Mouse (Mus musculus) CH12.LX (cell line): Measurements from ENCODE around the gene Gm20518. TPM values are rescaled to one million over a fixed set of nuclear protein-coding genes. Genes with fewer than 3 reads are reported as not detected.

ENCODE experiments used
- DNase-seq: peaks from one replicate; pipeline ENCODE4 v3.0.0-alpha.2; 2013; ENCODE audit errors: extremely low read depth
- H3K27ac ChIP-seq: 2 replicates; pipeline ENCODE4 v1.5.1; 2012; ENCODE audit warnings: low read depth, mild to moderate bottlenecking, control low read depth, moderate library complexity; ENCODE audit not compliant: insufficient read depth
- H3K27me3 ChIP-seq: replicated peaks from 2 replicates; pipeline ENCODE3; 2012; ENCODE audit warnings: inconsistent platforms
- H3K36me3 ChIP-seq, 2 experiments: replicated peaks in 1 of 2; 2 replicates each; pipeline versions ENCODE3 to v1.6.1; 2012; ENCODE audit warnings: inconsistent platforms in 1 of 2, low read length in 1 of 2, mild to moderate bottlenecking in 1 of 2, mixed read lengths in 1 of 2, moderate library complexity in 1 of 2; ENCODE audit not compliant: control insufficient read depth in 1 of 2, insufficient read depth in 1 of 2
- H3K4me1 ChIP-seq, 2 experiments: 2 replicates each; pipeline ENCODE4 v1.6.1; 2012; ENCODE audit warnings: inconsistent platforms in 1 of 2, moderate library complexity in 1 of 2; ENCODE audit not compliant: insufficient read depth in 2 of 2, control insufficient read depth in 1 of 2
- H3K4me2 ChIP-seq: 2 replicates; pipeline ENCODE4 v1.6.1; 2012; ENCODE audit warnings: low read depth, mild to moderate bottlenecking, control low read depth; ENCODE audit not compliant: poor library complexity, insufficient read depth, severe bottlenecking
- H3K4me3 ChIP-seq, 3 experiments: fragments of 150-350 bp in 1 of 3; sonication (generic) in 1 of 3; replicated peaks in 1 of 3; 2 replicates each; pipeline versions ENCODE3 to v1.5.1; 2011 to 2012; ENCODE audit warnings: low read depth in 2 of 3, low read length in 2 of 3, mild to moderate bottlenecking in 2 of 3, moderate library complexity in 2 of 3, control low read depth in 1 of 3, improper control_type of control experiment in 1 of 3, inconsistent platforms in 1 of 3, mixed read lengths in 1 of 3; ENCODE audit not compliant: poor library complexity in 1 of 3
- H3K79me2 ChIP-seq: replicated peaks from 2 replicates; pipeline ENCODE4 v1.6.1; 2012; ENCODE audit warnings: mild to moderate bottlenecking, moderate library complexity; ENCODE audit not compliant: control insufficient read depth, poor library complexity, insufficient read depth, severe bottlenecking; ENCODE audit errors: extremely low read depth
- H3K9ac ChIP-seq: 2 replicates; pipeline ENCODE4 v1.6.1; 2012; ENCODE audit warnings: low read depth, mild to moderate bottlenecking, control low read depth, moderate library complexity; ENCODE audit not compliant: insufficient read depth
- H3K9me3 ChIP-seq: replicated peaks from 2 replicates; pipeline ENCODE3; 2012; ENCODE audit warnings: low read length, inconsistent platforms, mixed read lengths
- CHD2 ChIP-seq: IDR thresholded peaks from 2 replicates; pipeline ENCODE4 v1.6.1; 2011; ENCODE audit warnings: low read length, improper control_type of control experiment
- ELF1 ChIP-seq: IDR thresholded peaks from 2 replicates; pipeline ENCODE4 v1.6.1; 2014; ENCODE audit warnings: low read depth, mild to moderate bottlenecking, inconsistent platforms, low read length, improper control_type of control experiment
- ETS1 ChIP-seq: conservative IDR thresholded peaks from 2 replicates; pipeline ENCODE4 v1.6.1; 2012; ENCODE audit warnings: low read depth, mild to moderate bottlenecking, inconsistent platforms, low read length, improper control_type of control experiment, moderate library complexity
- GABPA ChIP-seq: IDR thresholded peaks from 2 replicates; pipeline ENCODE4 v1.6.1; 2012; ENCODE audit warnings: low read depth, low read length, improper control_type of control experiment, inconsistent platforms; ENCODE audit not compliant: insufficient replicate concordance
- HCFC1 ChIP-seq: IDR thresholded peaks from 2 replicates; pipeline ENCODE4 v1.6.1; 2012; ENCODE audit warnings: low read depth, mild to moderate bottlenecking, inconsistent platforms, low read length, improper control_type of control experiment
- IRF4 ChIP-seq: IDR thresholded peaks from 2 replicates; pipeline ENCODE4 v1.6.1; 2014; ENCODE audit warnings: low read depth, mild to moderate bottlenecking, inconsistent platforms, low read length, improper control_type of control experiment
- KAT2A ChIP-seq: IDR thresholded peaks from 2 replicates; pipeline ENCODE4 v1.6.1; 2012; ENCODE audit warnings: low read length, improper control_type of control experiment, inconsistent platforms; ENCODE audit not compliant: insufficient replicate concordance
- MAX ChIP-seq: IDR thresholded peaks from 2 replicates; pipeline ENCODE4 v1.6.1; 2011; ENCODE audit warnings: low read length, improper control_type of control experiment
- MEF2A ChIP-seq: IDR thresholded peaks from 2 replicates; pipeline ENCODE4 v1.6.1; 2014; ENCODE audit warnings: low read depth, mild to moderate bottlenecking, inconsistent platforms, low read length, improper control_type of control experiment, borderline replicate concordance
- MYC ChIP-seq: IDR thresholded peaks from 2 replicates; pipeline ENCODE4 v1.6.1; 2011; ENCODE audit warnings: low read depth, mild to moderate bottlenecking, improper control_type of control experiment, low read length
- NRF1 ChIP-seq: IDR thresholded peaks from 2 replicates; pipeline ENCODE4 v1.6.1; 2014; ENCODE audit warnings: low read depth, mild to moderate bottlenecking, inconsistent platforms, low read length, improper control_type of control experiment, moderate library complexity
- UBTF ChIP-seq: IDR thresholded peaks from 2 replicates; pipeline ENCODE4 v1.6.1; 2012; ENCODE audit warnings: low read depth, mild to moderate bottlenecking, inconsistent platforms, low read length, improper control_type of control experiment, moderate library complexity
- USF1 ChIP-seq: IDR thresholded peaks from 2 replicates; pipeline ENCODE4 v1.6.1; 2014; ENCODE audit warnings: low read depth, mild to moderate bottlenecking, inconsistent platforms, low read length, improper control_type of control experiment
- USF2 ChIP-seq: conservative IDR thresholded peaks from 2 replicates; pipeline ENCODE4 v1.6.1; 2011; ENCODE audit warnings: low read depth, low read length, improper control_type of control experiment
- ZNF384 ChIP-seq: IDR thresholded peaks from 2 replicates; pipeline ENCODE4 v1.6.1; 2012; ENCODE audit warnings: low read depth, low read length, improper control_type of control experiment, inconsistent platforms
- dilution Hi-C: fragments of 300-500 bp; cut with MboI; formaldehyde crosslinking; loops from 2 replicates; pipeline ENCODE4 v1.14.3; 2020; ENCODE audit warnings: low sequenced_read_pairs; ENCODE audit not compliant: extremely low pct_unique_long_range_greater_than_20kb, extremely low pct_ligation_motif_present
- in situ Hi-C: fragments of 300-500 bp; cut with MboI; formaldehyde crosslinking; loops from 3 replicates; pipeline ENCODE4 v1.14.3; 2019; ENCODE audit warnings: low sequenced_read_pairs, low pct_ligation_motif_present, low pct_unique_long_range_greater_than_20kb, mixed read lengths
- polyA plus RNA-seq: library from polyadenylated mRNA; unstranded; fragments of >175 nt; gene quantifications from 2 replicates; pipeline ENCODE4 v1.2.1, GENCODE M21; 2012; ENCODE audit warnings: low read depth; ENCODE audit not compliant: insufficient read length
- total RNA-seq, 2 experiments: library from RNA; depleted of rRNA; stranded (reverse); fragments of 300-350 nt in 1 of 2; fragments of >200 nt in 1 of 2; gene quantifications; 2 replicates each; pipeline ENCODE4 v1.2.3; 2012 to 2014

Gene Gm20518
- total and polyA plus RNA-seq, 3 experiments = 0.16 to 0.91 (median 0.21) TPM

GRCm38 (mm10) chr16:17865770-17866169 lies 25.7 kb downstream of the Gm20518 start:
- Histone ChIP-seq H3K4me2 (no peak overlapping the region), H3K27ac (no peak overlapping the region), H3K4me3 (no peak overlapping the region), H3K9ac (no peak overlapping the region), H3K4me1 (peaks cover 0 to 7% of the 10 kb centered on the region in 2 experiments; a peak in 2 of 4 replicates), H3K9me3 (no peaks in the 10 kb centered on the region), H3K79me2 (no peaks in the 10 kb centered on the region), H3K27me3 (no peaks in the 10 kb centered on the region), H3K36me3 (peaks cover 19 to 88% of the 10 kb centered on the region in 2 experiments)
- TF ChIP-seq CHD2 = no peak
- no peak for TF ChIP-seq ZNF384
- no peak for TF ChIP-seq GABPA
- TF ChIP-seq UBTF = no peak
- TF ChIP-seq MYC = no peak
- TF ChIP-seq USF2 = no peak
- no peak for TF ChIP-seq HCFC1
- dilution Hi-C loops = no loop called here
- in situ Hi-C loops = no loop called here
- no peak for DNase-seq

- Histone ChIP-seq H3K4me2 (no peak overlapping the region), H3K27ac (no peak overlapping the region), H3K27me3 (no peaks in the 10 kb centered on the region), H3K9ac (no peak overlapping the region), H3K4me3 (no peak overlapping the region), H3K9me3 (no peaks in the 10 kb centered on the region), H3K4me1 (peaks cover 0 to 5% of the 10 kb centered on the region in 2 experiments; a peak in 2 of 4 replicates), H3K36me3 (peaks cover 22 to 88% of the 10 kb centered on the region in 2 experiments), H3K79me2 (no peaks in the 10 kb centered on the region)
- DNase-seq = no peak
- dilution Hi-C loops = no loop called here
- in situ Hi-C loops = no loop called here
- no peak for TF ChIP-seq MYC
- TF ChIP-seq NRF1 = no peak
- no peak for TF ChIP-seq ZNF384
- no peak for TF ChIP-seq MAX
- TF ChIP-seq MEF2A = no peak
- TF ChIP-seq ETS1 = no peak
- no peak for TF ChIP-seq ELF1
- no peak for TF ChIP-seq KAT2A
- no peak for TF ChIP-seq USF1
- TF ChIP-seq IRF4 = no peak
These were observed 26.2 kb downstream of the Gm20518 start for GRCm38 (mm10) chr16:17865293-17865692.
